Mouse (Mus musculus): ENCODE measurements at regions not wholly inside any gene's neighbourhood (a gene's known extent, or its start where the extent isn't known, plus 50 kb on each side); places are given as distances from the start of the nearest gene placed in this dataset.

DNA sequence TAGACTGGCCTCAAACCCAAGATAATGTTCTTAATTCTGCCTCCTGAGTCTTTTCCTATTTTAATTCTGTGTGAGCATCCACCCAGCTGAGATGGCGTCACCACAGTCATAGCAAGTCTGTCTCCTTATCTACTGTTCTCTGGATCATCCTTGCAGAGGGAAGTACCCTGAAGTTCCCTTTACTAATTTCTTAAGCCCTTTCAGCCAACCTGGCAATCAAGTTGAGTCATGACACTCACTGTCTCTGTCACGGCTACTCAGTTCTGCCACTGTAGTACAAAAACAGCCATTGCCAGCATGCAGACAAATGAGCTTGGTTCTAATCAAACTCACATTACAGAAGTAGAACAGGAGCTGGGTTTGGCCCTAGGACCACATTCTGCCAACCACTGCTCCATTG lies 227.5 kb downstream of the Zfp36l1 start:
- WGBS = 91% methylated on average over 2 of the region's 2 CpGs
- peak overlapping the region; percentile 36; the same call in 1 of the 2 replicates for H3K27ac ChIP-seq
- DNase-seq (ENCODE audit: extremely low spot score, low spot score) = no peak

GRCm38 (mm10) chr12:79883651-79884050 lies 229.2 kb downstream of the Zfp36l1 start:
- Histone ChIP-seq H3K9me3 (peaks cover 4% of the 10 kb centered on the region), H3K36me3 (replicated peaks) (no peaks in the 10 kb centered on the region), H3K4me3 (no peak overlapping the region), H3K4me1 (peaks cover 58% of the 10 kb centered on the region), H3K27me3 (ENCODE audit: poor library complexity, severe bottlenecking) (no peaks in the 10 kb centered on the region), H3K27ac (no peak overlapping the region)
- no peak for DNase-seq (ENCODE audit: extremely low spot score, low spot score)
- WGBS = 95% methylated on average over 4 of the region's 4 CpGs

More for the DNA sequence above, 227.5 kb downstream of the Zfp36l1 start:
- Histone ChIP-seq H3K36me3 (replicated peaks) (no peaks in the 10 kb centered on the region), H3K9me3 (peaks cover 4% of the 10 kb centered on the region), H3K4me1 (peaks cover 52% of the 10 kb centered on the region), H3K4me3 (no peak overlapping the region), H3K27me3 (ENCODE audit: poor library complexity, severe bottlenecking) (no peaks in the 10 kb centered on the region)

DNA sequence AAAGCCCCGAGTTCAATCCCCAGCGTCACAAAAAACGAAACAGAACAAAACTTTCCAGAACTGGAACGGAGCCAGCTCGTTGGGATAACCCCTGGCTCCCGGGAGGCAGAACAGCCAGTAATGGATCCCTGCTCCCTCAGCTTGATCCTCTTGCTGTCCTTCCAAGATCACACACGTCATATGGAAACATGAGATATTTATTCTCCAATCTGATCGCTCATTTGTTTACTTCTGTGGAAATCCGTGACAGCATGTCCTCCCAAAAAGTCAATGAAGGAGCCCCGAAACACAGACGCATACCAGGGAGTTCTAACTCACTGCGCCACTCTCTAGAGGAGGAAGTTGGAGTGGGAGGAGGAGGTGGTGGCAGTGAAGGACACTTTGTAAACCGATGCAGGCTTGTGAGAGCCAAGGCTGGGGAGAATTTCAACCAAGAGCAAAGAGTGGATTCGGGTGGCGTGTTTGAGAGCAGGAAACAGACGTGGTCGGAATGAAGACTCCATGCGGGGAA lies 232.0 kb downstream of the Zfp36l1 start:
- H3K27ac ChIP-seq = peak overlapping the region; percentile 90
- H3K4me1 ChIP-seq = peaks cover 47% of the 10 kb centered on the region
- peaks cover 7% of the 10 kb centered on the region for H3K9me3 ChIP-seq
- 79% methylated on average over 18 of the region's 18 CpGs for WGBS
- no peak overlapping the region for H3K4me3 ChIP-seq
- H3K27me3 ChIP-seq (ENCODE audit: poor library complexity, severe bottlenecking) = no peaks in the 10 kb centered on the region
- no peak for DNase-seq (ENCODE audit: extremely low spot score, low spot score)
- H3K36me3 ChIP-seq (replicated peaks) = no peaks in the 10 kb centered on the region

GRCm38 (mm10) chr12:79880346-79880745 lies 232.5 kb downstream of the Zfp36l1 start:
- peaks cover 43% of the 10 kb centered on the region for H3K4me1 ChIP-seq

GRCm38 (mm10) chr12:79879918-79880273 lies 232.9 kb downstream of the Zfp36l1 start:
- no peaks in the 10 kb centered on the region for H3K36me3 ChIP-seq (replicated peaks)
- peaks cover 42% of the 10 kb centered on the region for H3K4me1 ChIP-seq
- peaks cover 12% of the 10 kb centered on the region for H3K9me3 ChIP-seq
- no peak overlapping the region for H3K4me3 ChIP-seq
- H3K27me3 ChIP-seq (ENCODE audit: poor library complexity, severe bottlenecking) = no peaks in the 10 kb centered on the region
- peak overlapping the region; percentile 90 for H3K27ac ChIP-seq
- WGBS = 16% methylated on average over 9 of the region's 9 CpGs
- DNase-seq (ENCODE audit: extremely low spot score, low spot score) = no peak

More at GRCm38 (mm10) chr12:79880346-79880745, 232.5 kb downstream of the Zfp36l1 start:
- no peaks in the 10 kb centered on the region for H3K36me3 ChIP-seq (replicated peaks)
- no peaks in the 10 kb centered on the region for H3K27me3 ChIP-seq (ENCODE audit: poor library complexity, severe bottlenecking)
- no peak overlapping the region for H3K4me3 ChIP-seq
- peak overlapping the region; percentile 90 for H3K27ac ChIP-seq
- WGBS = 68% methylated on average over 4 of the region's 4 CpGs
- peaks cover 11% of the 10 kb centered on the region for H3K9me3 ChIP-seq
- DNase-seq (ENCODE audit: extremely low spot score, low spot score) = no peak

DNA sequence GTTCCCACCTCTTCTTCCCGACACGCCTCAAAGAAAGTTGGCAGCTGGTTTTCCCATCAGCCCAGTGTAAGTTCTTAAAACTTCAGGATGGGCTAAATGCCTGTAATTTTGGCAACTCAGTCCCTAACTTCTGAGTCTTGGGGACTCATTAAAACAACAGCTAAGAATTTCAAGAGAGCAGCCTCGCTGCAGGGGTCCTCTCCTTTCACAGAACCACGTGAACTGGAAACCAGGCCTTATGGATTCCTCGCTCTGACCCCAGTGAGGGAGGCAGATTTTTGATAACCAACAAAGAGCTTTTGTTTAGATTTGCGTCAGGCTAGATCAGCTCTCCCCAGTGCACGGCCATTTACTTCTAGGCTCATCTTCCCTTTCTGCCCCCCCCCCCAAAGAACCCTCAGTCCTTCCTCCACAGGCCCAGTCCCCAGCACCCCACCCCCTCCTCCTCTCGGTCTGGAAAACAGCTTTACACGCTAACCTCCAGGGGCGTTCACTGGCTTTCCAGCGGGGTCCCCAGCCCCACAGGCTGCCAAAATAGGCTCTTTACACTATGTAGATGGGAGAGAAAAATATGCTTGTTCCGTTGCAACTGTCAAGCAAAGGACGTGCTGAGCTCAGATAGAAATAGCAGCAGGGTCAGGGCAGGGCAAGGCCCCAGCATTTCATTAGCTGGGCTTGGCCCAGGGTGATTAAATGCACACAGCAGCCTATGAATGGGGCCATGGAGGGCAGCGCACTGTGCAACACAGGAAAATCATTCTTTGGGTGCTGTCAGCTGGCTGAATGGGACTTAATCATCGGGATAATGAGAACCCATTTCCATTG lies 233.5 kb downstream of the Zfp36l1 start:
- H3K9me3 ChIP-seq = peaks cover 10% of the 10 kb centered on the region; the same call in 1 of the 2 replicates
- DNase-seq (ENCODE audit: extremely low spot score, low spot score) = peak; percentile 78
- peaks cover 45% of the 10 kb centered on the region for H3K4me1 ChIP-seq
- peak overlapping the region; percentile 25; the same call in 1 of the 2 replicates for H3K4me3 ChIP-seq
- no peaks in the 10 kb centered on the region for H3K36me3 ChIP-seq (replicated peaks)
- no peaks in the 10 kb centered on the region for H3K27me3 ChIP-seq (ENCODE audit: poor library complexity, severe bottlenecking)
- peak overlapping the region; percentile 90 for H3K27ac ChIP-seq
- 9% methylated on average over 15 of the region's 15 CpGs for WGBS

DNA sequence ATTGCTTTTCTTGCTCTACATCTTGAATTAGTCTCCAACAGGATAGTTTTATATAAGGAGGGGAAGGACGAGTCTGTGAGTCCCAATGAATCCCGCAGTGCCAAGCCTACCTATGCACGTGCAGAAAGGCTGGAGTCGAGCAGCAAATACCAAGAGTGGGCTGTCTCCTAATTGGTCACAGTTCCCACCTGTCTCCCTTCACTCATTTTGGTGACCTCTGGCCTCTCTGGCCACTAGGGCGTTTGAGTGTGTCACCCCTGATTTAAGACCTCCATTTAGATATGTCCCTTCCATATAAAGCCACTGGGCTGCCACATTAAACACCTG lies 234.1 kb downstream of the Zfp36l1 start:
- no peak overlapping the region for H3K4me3 ChIP-seq
- peaks cover 46% of the 10 kb centered on the region for H3K4me1 ChIP-seq
- peak overlapping the region; percentile 90 for H3K27ac ChIP-seq
- DNase-seq (ENCODE audit: extremely low spot score, low spot score) = no peak
- H3K9me3 ChIP-seq = peaks cover 10% of the 10 kb centered on the region; the same call in 1 of the 2 replicates
- H3K27me3 ChIP-seq (ENCODE audit: poor library complexity, severe bottlenecking) = no peaks in the 10 kb centered on the region
- no peaks in the 10 kb centered on the region for H3K36me3 ChIP-seq (replicated peaks)
- WGBS = 27% methylated on average over 5 of the region's 5 CpGs

DNA sequence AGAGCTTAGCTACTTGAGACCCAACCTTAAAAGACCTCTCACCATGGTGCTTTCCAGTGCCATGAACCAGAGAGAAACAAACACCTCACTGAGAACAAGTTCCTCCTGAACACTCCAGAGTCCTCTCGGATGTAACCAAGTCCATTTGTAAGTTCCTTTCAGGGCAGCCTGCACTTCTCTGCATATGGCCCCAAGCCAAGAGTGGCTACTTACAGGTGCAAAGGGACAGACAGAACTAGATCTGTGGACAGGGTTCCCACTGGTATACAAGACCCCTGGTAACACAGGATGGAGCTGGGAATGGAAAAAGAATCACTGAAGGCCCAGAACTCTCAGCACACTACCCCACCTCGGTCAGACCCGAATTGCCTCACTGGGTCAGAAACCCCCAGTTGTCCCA lies 234.7 kb downstream of the Zfp36l1 start:
- H3K4me1 ChIP-seq = peaks cover 46% of the 10 kb centered on the region
- H3K27me3 ChIP-seq (ENCODE audit: poor library complexity, severe bottlenecking) = no peaks in the 10 kb centered on the region
- WGBS = 77% methylated on average over 3 of the region's 3 CpGs
- H3K4me3 ChIP-seq = no peak overlapping the region
- DNase-seq (ENCODE audit: extremely low spot score, low spot score) = peak; percentile 14
- no peaks in the 10 kb centered on the region for H3K36me3 ChIP-seq (replicated peaks)
- peak overlapping the region; percentile 90 for H3K27ac ChIP-seq
- H3K9me3 ChIP-seq = peaks cover 10% of the 10 kb centered on the region; the same call in 1 of the 2 replicates

- H3K27ac ChIP-seq = peak overlapping the region; percentile 52
- peak; percentile 10 for DNase-seq (ENCODE audit: extremely low spot score, low spot score)
Observed at GRCm38 (mm10) chr12:79874333-79874732, 238.5 kb downstream of the Zfp36l1 start.

GRCm38 (mm10) chr12:79865179-79865552 lies 247.6 kb downstream of the Zfp36l1 start:
- H3K36me3 ChIP-seq (replicated peaks) = no peaks in the 10 kb centered on the region; the same call in none of the 2 replicates
- H3K27ac ChIP-seq = peak overlapping the region; percentile 72
- DNase-seq (ENCODE audit: extremely low spot score, low spot score) = no peak
- no peaks in the 10 kb centered on the region for H3K27me3 ChIP-seq (ENCODE audit: poor library complexity, severe bottlenecking)
- H3K9me3 ChIP-seq = peaks cover 17% of the 10 kb centered on the region
- H3K4me1 ChIP-seq = peaks cover 24% of the 10 kb centered on the region
- WGBS = 75% methylated on average over 6 of the region's 6 CpGs
- no peak overlapping the region for H3K4me3 ChIP-seq

More at GRCm38 (mm10) chr12:79874333-79874732, 238.5 kb downstream of the Zfp36l1 start:
- 77% methylated on average over 2 of the region's 2 CpGs for WGBS
- no peaks in the 10 kb centered on the region for H3K36me3 ChIP-seq (replicated peaks)
- H3K4me1 ChIP-seq = peaks cover 23% of the 10 kb centered on the region
- no peak overlapping the region for H3K4me3 ChIP-seq
- H3K27me3 ChIP-seq (ENCODE audit: poor library complexity, severe bottlenecking) = no peaks in the 10 kb centered on the region
- H3K9me3 ChIP-seq = peaks cover 10% of the 10 kb centered on the region; the same call in 1 of the 2 replicates

GRCm38 (mm10) chr12:79864346-79865178 lies 248.3 kb downstream of the Zfp36l1 start:
- 75% methylated on average over 20 of the region's 20 CpGs for WGBS
- Histone ChIP-seq H3K9me3 (peaks cover 17% of the 10 kb centered on the region), H3K36me3 (replicated peaks) (no peaks in the 10 kb centered on the region; the same call in none of the 2 replicates), H3K27ac (peak overlapping the region; percentile 72), H3K4me3 (no peak overlapping the region), H3K4me1 (peaks cover 30% of the 10 kb centered on the region), H3K27me3 (ENCODE audit: poor library complexity, severe bottlenecking) (no peaks in the 10 kb centered on the region)
- no peak for DNase-seq (ENCODE audit: extremely low spot score, low spot score)

All from forebrain, embryonic 10.5 days (tissue).